Mouse (Mus musculus) thymus, postnatal 4 days (tissue): Measurements from ENCODE around the gene Duoxa2.

Experiments
- DNase-seq: peaks from one replicate; pipeline ENCODE4 v3.0.0; 2021

Gene Duoxa2

DNA sequence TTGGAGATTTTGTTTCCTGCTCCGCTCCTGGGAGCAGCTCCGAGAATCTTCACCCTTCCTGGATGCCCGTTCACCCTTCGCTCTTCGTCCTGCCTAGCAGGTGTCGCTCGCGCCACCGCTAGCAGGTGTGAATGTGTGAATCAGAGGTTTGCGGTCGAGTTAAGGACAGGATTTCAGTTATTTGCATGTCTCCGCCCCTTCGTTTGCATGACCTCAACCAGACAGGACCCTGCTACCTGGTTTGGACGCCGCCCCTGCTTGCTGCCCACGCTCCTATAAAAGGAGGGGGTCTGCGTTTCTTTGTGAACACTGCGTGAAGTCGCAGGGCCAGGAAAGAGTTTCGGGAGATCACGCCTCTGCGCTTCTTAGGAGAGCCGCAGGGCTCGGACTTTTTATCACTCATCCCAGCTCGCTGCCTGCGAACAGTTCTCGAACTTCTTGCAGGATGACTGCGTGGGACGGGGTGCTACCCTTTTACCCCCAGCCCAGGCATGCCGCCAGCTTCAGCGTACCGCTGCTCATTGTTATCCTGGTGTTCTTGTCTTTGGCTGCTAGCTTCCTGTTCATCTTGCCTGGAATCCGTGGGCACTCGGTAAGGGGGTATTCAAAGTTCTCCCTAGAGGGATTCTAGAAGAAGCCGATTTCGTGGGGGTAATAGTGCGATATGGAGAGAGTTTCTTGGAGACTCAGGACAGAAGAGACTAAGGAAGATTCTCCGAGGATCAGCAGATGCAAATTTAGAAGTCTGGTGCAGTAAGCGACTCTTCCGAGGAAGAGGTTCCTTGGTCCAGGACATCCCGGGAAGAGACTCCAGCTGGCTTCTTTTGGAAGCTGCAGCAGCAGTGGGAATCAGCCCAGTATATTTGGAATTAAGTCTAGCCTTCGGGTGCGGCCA is at the start of gene Duoxa2:
Gene Duoxa2, plus strand, starts transcription at position 305 of the 895 bp plus-strand sequence.
- peak; percentile 55 for DNase-seq

DNA sequence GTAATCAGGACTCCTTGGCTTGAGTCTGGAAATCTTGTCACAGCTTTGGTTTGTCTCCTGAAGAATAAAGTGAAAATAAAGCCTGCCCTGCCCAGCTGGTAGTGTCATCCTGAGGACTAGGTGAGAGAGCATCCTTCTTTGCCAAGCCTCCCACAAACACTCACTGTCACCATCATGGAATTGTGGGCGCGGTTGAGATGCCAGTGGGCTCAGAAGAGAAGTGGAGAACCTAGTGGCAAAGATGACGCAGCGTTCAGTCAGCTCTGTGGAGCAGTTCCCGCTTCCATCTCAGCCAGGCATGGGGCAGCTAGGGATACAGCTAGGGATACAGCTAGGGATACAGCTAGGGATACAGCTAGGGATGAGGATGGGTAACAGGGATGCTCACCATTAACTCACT is 42.7 kb upstream of the Duoxa2 start:
- DNase-seq: no peak

DNA sequence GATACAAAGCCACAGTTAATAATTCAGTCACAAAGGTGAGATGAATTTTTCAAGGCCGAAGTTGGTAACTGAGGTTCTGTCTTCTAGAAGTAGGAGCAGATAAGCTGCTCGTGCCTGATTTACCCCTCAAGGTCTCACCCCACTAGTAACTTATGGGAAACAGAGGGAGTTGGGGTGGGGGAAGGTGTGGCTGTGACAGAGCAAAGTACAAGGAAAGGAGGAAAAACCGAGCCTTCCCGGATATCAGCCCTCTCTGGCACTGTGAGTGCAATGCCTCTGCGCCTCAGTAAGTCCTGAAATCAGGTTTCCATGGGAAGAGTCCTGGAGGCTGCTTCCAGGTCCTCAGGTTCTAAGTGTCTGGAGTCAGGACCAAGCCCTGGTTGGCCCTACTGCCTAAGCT is 38.0 kb upstream of the Duoxa2 start:
- no peak for DNase-seq

DNA sequence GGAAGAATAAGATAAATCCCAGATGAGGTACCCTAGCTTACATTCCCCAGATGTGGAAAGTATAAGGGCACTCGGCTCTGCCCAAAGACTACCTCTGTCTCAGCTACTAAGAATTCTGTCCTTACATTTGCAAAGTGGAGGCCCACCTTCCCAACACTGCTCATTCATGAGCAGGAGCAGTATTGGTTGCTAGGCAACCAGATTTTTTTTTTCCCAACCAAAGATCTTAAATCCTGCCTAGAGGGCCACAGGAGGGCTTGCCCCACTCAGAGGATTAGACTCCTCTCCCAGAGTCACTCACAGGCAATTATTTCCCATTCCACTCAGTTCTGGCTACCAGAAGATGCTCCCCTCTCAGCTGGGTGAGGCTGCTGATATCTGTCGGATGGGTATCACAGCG is 34.0 kb upstream of the Duoxa2 start:
- DNase-seq: no peak

DNA sequence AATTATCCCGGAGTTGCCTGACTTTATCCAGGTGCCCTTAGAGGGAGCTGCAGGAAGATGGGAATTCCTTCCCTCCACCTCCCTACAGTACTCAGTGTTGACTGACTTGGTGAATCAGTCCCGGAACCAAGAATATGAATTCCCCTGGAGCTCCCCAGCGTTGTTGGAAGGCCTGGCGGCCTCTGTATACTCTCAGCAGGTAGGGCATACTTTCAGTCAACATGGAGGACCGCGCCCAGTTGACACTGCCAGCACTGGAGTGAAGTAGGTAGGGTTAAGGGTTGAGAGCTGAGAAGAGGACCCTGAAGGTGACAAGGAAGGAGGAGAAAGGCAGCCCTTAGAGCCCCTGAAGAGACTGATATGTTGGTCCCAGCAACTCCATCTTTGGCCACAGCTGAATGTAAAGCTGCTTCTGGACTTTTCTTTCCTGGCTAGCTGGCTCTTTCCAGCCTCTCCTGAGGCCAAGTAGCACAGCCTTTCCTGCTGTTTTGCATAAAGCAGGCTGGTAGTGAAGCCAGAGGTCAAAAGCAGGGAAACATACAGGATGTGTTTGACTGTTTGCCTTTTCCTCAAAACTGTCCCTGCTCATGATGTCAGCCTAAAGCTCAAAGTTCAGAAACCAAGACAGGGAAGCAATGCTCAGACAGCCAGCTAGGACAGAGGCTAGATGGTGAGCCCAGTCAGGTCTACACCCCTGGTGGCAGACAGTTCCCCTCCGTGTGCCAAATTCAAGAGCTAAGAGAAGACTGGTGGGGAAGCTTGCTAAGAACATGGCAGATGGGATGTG is 32.1 kb upstream of the Duoxa2 start:
- no peak for DNase-seq

DNA sequence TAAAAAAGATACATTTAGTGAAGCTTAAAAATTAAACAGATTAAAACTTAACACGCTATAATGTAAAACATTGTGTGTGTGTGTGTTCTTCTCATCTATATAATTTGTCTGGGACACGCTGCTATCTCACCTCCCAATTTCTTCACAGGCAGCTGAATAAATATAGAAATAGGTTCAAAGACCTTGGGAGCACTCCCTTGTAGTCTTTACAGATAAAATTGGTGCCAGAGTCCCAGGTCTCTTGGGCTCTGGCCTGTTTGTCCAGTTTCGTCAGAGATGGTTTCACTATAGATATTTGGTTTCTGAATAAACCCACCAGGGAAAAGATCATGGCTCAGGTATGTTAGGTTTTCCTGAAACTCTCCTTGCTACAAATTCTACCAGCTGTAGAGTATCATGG is 19.9 kb upstream of the Duoxa2 start:
- DNase-seq: no peak

DNA sequence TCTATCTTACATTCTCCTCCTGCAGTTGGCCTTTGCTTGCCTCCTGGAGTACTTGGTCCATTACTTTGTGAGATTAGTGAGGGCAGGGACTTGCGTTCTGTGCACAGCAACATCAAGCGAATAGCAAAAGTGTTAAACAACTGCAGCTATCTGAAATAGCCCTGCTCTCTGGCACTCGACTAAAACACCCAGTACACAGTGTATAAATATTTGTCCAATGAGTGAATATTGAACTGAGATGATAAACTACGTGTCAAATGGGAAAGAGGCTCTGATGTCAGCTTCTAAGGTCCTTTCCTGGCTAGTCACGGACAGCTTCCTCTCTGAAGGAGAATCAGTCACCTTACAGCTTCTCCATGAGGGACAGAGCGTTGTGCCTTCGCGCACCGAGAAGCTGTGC is 14.6 kb upstream of the Duoxa2 start:
- DNase-seq: no peak

DNA sequence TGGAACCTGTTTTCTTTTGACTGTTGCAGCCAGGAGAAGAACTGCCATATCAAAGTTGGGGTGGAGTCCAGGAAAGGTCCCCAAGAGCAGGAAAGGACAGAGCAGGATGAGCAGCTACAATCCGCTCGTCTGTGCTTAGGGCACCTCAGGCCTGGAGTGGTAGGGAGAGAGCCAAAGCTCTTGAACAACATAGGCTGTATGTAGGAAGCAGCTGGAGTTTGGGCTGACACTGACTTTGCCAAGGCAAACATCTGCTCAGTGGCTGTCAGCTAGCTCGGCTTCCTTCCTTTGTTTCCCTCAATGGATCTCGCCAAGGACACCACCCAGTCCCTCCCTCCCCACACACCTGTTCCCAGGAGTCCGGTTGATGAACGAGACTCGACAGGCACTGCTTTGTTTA is 12.6 kb upstream of the Duoxa2 start:
- DNase-seq: no peak

DNA sequence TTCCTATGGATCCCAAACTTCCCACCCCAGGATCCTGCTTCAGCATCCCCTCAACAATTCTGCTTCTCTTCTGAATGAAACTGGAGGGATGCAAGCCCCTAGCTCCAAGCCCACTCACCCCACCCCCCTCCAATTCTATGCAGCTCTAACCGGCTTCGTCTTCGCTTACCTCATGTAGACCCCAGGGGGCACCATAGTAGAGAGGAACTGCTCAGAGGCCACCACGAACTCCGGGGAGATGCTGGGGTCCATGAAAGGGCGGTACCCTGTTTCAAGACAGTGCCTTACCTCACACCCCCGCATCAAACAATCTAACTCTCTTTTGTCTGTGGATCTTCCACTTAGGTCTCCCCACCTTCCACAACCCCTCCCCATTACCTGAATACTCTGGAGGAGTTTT is 3.8 kb upstream of the Duoxa2 start:
- DNase-seq: peak; percentile 61

DNA sequence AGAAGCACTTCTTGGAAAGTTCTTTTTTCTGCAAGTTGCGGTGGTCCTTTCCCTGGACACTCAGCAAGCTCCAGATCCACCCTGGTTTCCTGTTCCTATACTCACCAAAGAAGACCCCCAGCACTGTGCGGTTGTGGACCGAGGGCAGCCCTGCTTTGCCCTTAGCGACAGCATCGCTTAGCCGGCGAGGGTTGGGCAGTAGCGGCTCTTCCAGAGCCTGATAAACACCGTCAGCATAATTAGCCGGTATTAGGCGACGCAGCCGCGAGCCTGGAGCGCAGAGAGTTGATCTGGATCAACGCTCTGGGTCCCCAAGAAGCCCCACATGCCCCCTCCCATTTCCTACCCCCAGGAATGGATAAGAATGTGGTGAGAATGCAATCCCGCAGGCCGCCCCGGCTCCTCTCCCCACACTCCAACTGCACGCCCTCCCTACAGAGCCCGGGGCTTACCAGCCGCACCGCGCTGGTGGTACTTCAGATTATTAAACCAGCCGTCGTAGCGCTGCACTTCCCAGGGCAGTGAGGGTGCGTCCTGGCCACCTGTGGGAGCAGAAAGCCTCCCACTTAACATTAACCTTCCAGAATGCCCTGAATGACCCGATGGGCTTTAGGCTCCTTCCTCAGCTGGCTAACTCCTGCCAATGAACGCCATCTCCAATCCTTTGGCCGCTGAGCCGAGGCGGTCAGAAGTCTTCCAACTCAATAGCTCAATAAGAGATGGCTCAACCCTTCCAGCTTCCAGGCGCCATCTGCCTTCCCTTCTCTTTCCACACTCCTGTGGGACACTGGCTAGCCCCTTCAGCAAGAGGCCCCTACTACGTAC is 1.2 kb upstream of the Duoxa2 start:
- no peak for DNase-seq

DNA sequence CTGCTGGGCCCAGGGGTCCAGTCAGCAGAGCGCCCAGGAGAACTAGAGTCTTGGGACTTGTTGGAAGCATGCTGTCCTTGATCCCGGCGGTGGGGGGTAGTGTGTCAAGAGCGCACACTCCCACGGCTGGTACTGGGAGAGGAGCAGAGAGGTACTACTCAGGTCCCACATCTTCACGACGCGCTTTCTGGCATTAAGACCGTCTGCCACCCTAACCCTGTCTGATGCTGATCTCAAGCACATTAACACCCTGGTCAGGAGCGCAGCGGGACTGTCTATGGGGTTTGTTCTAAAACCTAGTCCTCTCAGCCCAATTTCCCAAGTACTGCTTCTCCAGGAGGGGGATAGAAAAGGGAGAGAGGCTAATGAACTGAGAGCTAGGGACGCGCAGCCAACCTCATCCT is 602 bp upstream of the Duoxa2 start, which contains the start of gene Duox2:
Gene Duox2, minus strand, starts transcription at position 354 of the 404 bp plus-strand sequence.
- no peak for DNase-seq

DNA sequence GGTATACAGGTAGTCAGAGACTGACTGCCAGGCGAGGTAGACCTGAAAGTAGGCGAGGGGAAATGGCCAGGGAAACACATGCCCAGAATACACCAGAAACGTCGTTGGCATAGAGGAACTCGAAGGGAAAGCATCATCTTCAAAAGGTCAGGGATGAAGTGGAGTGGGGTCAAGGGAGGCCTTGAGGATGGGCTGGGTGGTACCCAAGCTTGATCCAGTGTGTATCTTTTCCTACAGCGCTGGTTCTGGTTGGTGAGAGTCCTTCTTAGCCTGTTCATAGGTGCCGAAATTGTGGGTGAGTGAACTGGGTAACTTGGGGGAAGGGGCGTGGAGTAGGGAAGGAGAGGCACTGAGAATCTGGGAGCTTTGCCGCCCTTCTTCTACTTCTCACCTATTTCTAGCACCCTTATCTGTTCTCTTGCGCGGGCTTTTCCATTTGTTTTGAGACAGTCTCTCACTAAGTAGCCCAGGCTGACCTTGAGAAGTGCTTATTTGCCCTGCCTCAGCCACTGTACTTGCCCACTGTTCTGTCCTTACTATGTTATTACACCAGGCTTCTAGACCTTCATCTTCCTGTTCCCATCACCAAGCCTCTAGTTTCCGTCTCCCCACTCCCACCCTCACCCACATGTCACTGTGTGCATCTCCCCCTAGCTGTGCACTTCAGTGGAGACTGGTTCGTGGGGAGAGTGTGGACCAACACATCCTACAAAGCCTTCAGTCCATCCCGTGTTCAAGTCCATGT is 1.4 kb downstream of the Duoxa2 start:
- no peak for DNase-seq

DNA sequence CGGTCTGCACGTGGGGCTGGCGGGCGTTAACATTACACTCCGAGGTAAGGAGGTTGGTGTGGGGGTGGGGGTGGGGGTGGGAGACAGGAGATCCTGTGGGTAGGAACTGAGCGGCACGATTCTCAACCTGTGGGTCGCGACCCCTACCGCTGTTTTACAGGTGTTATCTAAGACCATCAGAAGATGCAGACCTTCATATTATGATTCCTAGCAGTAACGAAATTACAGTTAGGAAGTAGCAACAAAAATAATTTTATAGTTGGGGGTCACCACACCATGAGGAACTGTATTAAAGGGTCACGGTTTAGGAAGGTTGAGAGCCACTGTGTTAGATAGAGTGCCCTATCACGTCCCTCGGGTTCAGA is 1.9 kb downstream of the Duoxa2 start:
- DNase-seq: no peak

DNA sequence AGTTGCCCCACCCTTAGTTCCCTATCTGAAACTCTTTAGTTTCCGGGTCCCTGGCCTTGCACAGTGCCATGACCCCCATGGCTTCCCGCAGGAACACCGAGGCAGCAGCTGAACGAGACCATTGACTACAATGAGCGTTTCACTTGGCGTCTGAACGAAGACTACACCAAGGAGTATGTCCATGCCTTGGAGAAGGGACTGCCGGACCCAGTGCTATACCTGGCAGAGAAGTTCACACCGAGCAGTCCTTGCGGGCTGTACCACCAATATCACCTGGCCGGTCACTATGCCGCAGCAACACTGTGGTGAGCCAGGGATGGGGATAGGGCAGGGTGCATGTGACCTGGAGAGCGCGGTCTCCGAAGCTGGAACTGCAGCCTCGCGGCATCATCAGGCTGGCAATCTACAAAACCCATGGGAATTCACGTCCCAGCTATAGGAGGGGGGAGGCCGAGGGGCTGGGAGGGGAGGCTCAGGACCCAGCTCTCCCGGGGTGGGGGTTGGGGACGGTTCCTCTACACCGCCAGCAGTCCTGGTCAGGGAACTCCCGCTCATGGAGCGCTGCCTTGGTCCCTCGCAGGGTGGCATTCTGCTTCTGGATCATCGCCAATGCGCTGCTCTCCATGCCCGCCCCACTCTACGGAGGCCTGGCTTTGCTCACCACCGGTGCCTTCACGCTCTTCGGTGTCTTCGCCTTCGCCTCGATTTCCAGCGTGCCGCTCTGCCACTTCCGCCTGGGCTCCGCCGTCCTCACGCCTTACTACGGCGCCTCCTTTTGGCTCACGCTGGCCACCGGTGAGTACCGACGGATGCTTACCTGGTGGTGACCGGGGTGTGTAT is 2.6 kb downstream of the Duoxa2 start:
- peak; percentile 75 for DNase-seq

DNA sequence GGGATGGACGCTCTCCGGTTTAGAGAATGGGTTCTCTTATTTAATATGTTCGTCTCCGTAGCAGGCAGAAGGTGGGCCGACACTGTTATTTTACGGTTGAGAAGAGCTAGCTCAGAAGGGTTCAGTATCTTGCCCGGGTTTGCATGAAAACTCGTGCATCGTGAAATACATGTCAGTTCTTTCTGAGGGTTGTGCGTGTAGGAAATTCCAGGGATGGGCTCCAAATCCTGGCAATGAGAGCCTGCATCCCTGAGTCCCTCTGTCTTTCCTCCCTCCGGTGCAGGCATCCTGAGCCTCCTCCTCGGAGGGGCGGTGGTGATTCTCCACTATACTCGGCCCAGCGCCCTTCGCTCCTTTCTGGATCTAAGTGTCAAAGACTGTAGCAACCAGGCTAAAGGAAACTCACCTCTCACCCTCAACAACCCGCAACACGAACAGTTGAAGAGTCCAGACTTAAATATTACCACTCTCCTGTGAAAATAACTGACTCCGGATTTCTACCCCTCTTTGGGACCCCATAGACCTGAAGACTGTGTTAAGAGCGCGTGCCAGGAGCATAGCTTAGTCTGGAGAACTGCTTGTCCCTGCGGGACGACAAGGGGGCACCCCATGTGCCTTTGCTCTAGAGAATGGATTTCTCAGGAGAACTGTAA is 3.3 kb downstream of the Duoxa2 start:
- DNase-seq: no peak

DNA sequence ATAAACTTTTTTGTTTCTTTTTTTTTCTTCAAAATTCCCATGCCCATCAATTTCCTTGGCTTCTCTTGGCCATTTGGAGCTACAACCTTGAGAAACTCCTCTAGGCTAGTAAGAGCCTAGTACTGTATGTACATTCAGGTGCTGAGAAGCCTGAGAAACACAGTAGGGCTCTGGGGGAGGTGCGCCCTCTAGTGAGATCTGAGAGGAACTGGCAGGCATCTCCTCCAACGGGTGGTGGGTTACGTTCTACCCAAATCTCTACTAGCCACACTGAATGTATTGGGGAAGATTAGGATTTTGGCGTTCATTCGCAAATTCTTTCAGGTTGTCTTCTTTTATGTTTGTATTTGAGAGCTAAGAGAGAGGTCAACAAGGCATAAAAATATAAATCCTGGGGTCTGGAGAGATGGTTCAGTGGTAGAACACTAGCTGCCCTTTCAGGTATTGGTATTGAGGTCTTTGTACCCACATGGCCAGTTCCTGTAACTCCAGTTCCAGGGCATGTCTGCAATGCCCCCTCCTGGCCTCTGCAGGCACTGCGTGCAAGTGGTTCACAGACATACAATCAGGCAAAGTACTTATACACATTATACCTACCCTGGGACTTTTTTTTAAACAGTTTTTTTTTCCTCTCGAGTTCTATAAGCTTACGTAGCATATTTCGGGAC is 4.0 kb downstream of the Duoxa2 start:
- peak; percentile 84 for DNase-seq

DNA sequence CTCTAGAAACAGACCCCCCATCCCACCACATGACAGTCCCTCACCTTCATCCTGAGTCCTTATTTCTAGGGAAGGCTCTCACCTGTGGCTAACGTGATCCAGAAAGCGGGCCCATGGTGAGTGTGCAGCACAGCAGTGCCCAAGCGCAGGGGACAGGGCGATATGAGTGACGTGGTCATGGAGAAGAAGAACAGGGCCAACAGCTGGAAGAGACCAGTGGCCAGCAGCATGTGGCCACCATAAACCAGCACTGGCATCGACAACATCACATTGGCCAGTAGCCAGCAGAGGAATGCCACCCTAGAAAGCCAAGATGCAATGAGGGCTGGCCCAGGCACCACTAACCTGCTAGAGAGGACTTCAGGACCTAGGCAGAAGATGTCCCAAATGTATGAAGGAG is 5.8 kb downstream of the Duoxa2 start:
- DNase-seq: no peak

DNA sequence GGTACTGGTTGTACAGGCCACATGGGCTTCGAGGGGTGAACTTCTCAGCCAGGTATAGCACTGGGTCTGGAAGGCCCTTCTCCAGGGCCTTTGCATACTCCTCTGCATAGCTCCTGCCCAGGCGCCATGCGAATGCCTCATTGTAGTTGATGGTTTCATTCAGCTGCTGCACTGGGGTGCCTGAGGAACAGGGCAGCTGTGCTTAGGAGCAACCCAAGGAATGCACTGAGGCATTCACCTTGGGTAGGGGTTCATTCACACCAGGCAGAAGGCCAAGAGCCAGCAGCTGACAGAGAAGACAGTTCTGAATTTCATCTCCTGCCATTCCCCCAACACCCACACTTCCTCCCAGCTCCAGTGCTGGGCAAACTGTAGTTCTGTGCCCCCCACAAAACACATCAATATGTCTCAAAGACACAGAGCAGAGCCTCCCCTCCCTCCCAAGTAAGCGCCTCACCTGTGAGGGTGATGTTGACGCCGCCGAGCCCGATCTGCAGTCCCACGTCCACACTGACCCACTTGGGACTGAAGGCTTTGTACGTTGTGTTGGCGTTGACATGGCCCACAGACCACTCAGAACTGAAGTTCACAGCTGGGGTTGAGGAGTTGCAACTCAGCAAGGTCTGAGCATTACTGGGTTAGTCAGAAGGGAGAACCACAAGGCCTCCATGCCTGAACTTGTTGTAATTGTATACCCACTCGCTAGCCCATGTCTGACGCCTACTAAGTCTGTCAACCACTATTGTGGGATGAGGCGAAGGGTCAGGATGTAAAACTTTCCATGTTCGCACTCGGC is 6.6 kb downstream of the Duoxa2 start:
- DNase-seq: no peak

DNA sequence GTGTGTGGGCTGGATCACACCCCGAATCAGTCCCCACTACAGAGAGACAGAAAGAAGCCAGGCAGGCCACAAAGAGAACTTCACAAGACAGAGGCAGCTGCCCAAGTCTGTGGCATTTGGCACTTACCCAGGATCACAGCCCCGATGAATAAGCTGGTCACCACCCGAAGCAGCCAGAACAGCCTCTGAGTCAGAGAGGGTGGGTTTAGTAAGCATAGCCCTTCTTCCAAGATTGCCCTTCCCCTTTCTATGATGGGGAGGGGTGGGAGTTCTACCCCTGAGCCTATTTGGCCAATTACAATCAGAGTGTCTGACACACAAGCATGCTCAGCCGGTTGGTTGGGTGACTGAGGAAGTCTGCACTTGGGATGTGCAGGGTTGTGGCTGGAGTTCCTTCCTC is 7.5 kb downstream of the Duoxa2 start:
- no peak for DNase-seq

DNA sequence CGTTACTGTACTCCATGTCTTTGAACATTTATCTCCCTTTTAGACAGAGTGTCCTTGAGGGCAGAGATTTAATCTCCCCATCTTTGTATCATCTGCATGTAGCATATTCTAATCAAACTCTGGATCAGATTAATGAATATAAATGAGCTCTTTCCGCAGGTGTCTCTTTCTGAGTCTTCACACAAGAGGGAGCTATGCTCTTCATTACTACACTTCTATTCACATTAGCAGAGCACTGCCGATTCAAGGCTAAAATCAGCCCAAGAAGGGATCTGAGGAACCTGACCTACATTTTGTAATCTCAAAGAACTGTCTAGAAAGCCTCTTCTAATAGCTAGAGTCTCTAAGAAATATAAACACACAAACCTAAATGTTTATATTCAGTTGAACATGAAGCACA is 10.9 kb downstream of the Duoxa2 start:
- no peak for DNase-seq
